Mouse (Mus musculus): ENCODE measurements around the gene Ppp3r1.

Gene Ppp3r1

DNA sequence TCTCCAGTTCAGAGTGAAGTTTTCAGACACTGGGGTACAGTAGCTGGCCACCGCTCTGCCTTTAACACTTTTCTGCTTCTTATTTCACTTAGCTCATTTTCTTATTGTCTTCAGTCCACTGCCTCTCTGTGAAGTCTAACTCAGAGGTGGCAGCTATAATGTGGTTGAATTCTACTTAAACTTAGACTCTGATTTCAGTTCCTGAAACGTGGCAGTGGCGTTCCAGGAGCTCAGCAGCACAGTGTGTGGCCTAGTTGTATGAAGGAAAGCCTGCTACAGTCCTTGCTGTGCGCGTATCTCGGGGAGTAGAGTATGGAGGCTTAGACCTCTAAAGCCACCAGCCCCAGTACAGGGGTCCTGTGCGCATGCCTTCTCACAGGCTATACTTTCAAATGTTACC, 7.6 kb downstream of the Ppp3r1 start:
- H3K4me1 ChIP-seq (replicated peaks; ENCODE audit: low read depth, low read length): peaks cover 79% of the 10 kb centered on the region
- H3K9me3 ChIP-seq (ENCODE audit: low read length): no peaks in the 10 kb centered on the region
- H3K4me3 ChIP-seq (replicated peaks; ENCODE audit: low read length): no peak overlapping the region
- H3K27me3 ChIP-seq (ENCODE audit: insufficient read depth, low read length): no peaks in the 10 kb centered on the region
- TF ChIP-seq CTCF (conservative IDR thresholded peaks at IDR 0.05; ENCODE audit: low read length): no peak
- TF ChIP-seq POU5F1 (IDR thresholded peaks at IDR 0.05; ENCODE audit: borderline replicate concordance, low read length): no peak
- no peak for TF ChIP-seq NANOG (IDR thresholded peaks at IDR 0.05; ENCODE audit: borderline replicate concordance, low read length)
- peaks cover 2% of the 10 kb centered on the region; the same call in 1 of the 2 replicates for H3K36me3 ChIP-seq (ENCODE audit: insufficient read depth, low read length)

DNA sequence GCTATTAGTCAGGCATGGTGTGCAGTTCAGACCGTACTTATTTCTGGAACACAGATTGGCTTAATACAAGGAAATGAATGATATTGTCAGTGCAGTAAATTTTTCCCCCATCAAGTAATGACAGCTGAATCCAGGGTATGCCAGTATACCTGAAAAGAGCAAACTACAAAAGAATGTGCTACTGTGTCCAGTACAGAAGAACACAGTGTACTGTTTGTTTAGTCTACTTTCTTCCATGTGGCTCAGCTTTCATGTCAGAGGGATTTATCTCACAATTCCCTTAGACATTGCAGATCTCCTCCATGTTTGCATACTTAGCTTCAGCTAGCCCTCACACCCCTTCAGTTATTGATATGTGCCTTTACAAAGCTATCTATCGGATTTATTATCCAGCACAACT, 10.2 kb downstream of the Ppp3r1 start:
- Histone ChIP-seq H3K9me3 (ENCODE audit: low read length) (no peaks in the 10 kb centered on the region), H3K4me1 (replicated peaks; ENCODE audit: low read depth, low read length) (peaks cover 67% of the 10 kb centered on the region), H3K36me3 (ENCODE audit: insufficient read depth, low read length) (peaks cover 3% of the 10 kb centered on the region; the same call in 1 of the 2 replicates), H3K27me3 (ENCODE audit: insufficient read depth, low read length) (no peaks in the 10 kb centered on the region), H3K4me3 (replicated peaks; ENCODE audit: low read length) (no peak overlapping the region)
- no peak for TF ChIP-seq POU5F1 (IDR thresholded peaks at IDR 0.05; ENCODE audit: borderline replicate concordance, low read length)
- no peak for TF ChIP-seq NANOG (IDR thresholded peaks at IDR 0.05; ENCODE audit: borderline replicate concordance, low read length)
- TF ChIP-seq CTCF (conservative IDR thresholded peaks at IDR 0.05; ENCODE audit: low read length): no peak

DNA sequence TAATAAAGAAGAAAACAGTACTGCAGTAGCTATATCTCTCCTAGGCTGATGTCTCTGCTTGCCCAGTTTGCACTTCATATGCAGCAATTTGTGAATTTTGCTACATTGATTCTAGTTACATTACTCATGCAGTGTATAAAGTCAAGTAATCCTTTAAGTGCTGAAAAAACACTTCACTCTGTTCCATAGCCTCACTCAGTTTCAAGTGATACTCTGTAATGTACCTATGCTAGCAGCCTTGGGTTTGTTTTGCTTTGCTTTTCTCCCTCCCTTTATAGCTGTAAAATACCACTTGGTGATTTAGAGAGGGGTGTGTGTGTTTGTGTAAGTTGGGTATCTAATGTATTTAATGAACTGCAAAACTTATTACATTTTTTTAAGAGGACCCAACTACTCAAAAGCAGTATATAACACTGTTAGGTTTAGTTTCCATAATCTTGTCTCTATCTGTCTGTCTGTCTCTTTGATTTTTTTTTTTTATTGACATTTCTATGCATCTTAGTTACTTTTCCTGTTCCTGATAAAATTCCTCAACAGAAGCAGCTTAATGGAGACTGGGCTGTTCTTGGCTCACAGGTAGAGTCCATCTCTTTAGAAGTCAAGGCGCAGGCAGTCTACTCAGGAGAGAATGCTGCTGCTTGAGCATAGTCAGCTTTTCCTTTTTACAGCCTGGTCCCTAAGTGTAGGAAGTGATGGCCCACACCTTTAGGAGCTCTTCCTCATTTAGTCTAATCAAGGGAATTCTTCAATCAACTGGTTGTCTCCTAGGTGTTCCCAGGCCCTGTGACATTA, 12.1 kb downstream of the Ppp3r1 start:
- Histone ChIP-seq H3K4me1 (replicated peaks; ENCODE audit: low read depth, low read length) (peaks cover 49% of the 10 kb centered on the region), H3K9me3 (ENCODE audit: low read length) (no peaks in the 10 kb centered on the region), H3K36me3 (ENCODE audit: insufficient read depth, low read length) (peaks cover 3% of the 10 kb centered on the region; the same call in 1 of the 2 replicates), H3K4me3 (replicated peaks; ENCODE audit: low read length) (no peak overlapping the region), H3K27me3 (ENCODE audit: insufficient read depth, low read length) (no peaks in the 10 kb centered on the region)
- TF ChIP-seq POU5F1 (IDR thresholded peaks at IDR 0.05; ENCODE audit: borderline replicate concordance, low read length) (no peak), NANOG (IDR thresholded peaks at IDR 0.05; ENCODE audit: borderline replicate concordance, low read length) (no peak)

- peaks cover 3% of the 10 kb centered on the region; the same call in 1 of the 2 replicates for H3K36me3 ChIP-seq (ENCODE audit: insufficient read depth, low read length)
- no peaks in the 10 kb centered on the region for H3K27me3 ChIP-seq (ENCODE audit: insufficient read depth, low read length)
- H3K4me1 ChIP-seq (replicated peaks; ENCODE audit: low read depth, low read length): peaks cover 37% of the 10 kb centered on the region
- TF ChIP-seq CTCF (conservative IDR thresholded peaks at IDR 0.05; ENCODE audit: low read length) (no peak), POU5F1 (IDR thresholded peaks at IDR 0.05; ENCODE audit: borderline replicate concordance, low read length) (no peak), NANOG (IDR thresholded peaks at IDR 0.05; ENCODE audit: borderline replicate concordance, low read length) (no peak)
- H3K4me3 ChIP-seq (replicated peaks; ENCODE audit: low read length): no peak overlapping the region
- no peaks in the 10 kb centered on the region for H3K9me3 ChIP-seq (ENCODE audit: low read length)
These were observed 13.2 kb downstream of the Ppp3r1 start for GRCm38 (mm10) chr11:17172300-17172699.

DNA sequence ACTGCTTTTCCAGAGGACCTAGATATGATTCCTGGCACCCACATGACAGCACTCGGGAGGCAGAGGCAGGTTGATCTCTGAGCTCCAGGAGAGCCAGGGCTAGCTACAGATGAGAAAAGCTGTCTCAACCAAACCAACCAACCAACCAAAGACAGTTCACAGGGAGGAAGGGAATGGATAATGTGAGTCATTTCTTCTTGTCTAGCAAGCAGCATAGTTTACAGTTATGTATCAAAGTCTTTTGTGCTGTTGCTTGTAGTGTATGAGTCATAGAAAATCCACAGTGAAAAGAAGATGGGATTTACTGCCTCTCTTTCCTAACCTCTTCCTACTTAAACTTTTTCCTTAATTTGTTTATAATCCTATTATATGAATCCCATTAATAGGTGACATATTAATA, 17.6 kb downstream of the Ppp3r1 start:
- Histone ChIP-seq H3K4me3 (replicated peaks; ENCODE audit: low read length) (no peak overlapping the region), H3K4me1 (replicated peaks; ENCODE audit: low read depth, low read length) (peaks cover 11% of the 10 kb centered on the region), H3K36me3 (ENCODE audit: insufficient read depth, low read length) (peaks cover under 1% of the 10 kb centered on the region; the same call in 1 of the 2 replicates), H3K9me3 (ENCODE audit: low read length) (no peaks in the 10 kb centered on the region), H3K27me3 (ENCODE audit: insufficient read depth, low read length) (no peaks in the 10 kb centered on the region)
- no peak for TF ChIP-seq CTCF (conservative IDR thresholded peaks at IDR 0.05; ENCODE audit: low read length)
- TF ChIP-seq NANOG (IDR thresholded peaks at IDR 0.05; ENCODE audit: borderline replicate concordance, low read length): no peak
- no peak for TF ChIP-seq POU5F1 (IDR thresholded peaks at IDR 0.05; ENCODE audit: borderline replicate concordance, low read length)

DNA sequence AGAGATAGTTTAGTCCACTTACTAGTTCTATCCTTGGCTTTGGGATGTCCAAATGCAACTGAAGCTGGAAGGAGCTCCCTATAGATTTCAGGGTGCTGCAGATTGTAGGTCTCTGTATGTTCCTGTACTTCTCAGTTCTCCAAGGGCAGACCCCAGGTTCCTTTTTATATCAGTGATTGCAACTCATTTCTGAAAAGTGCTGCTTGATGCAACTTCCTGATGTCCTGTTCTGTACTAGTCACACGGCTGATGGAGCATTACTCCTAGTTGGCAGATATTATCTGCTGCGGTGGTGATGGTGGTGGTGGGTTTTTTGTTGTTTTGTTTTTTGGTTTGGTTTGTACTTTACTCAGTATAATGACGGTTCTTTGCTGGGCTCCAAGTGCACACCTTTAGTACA, 21.7 kb downstream of the Ppp3r1 start:
- TF ChIP-seq NANOG (IDR thresholded peaks at IDR 0.05; ENCODE audit: borderline replicate concordance, low read length) (no peak), CTCF (conservative IDR thresholded peaks at IDR 0.05; ENCODE audit: low read length) (no peak), POU5F1 (IDR thresholded peaks at IDR 0.05; ENCODE audit: borderline replicate concordance, low read length) (no peak)
- H3K4me3 ChIP-seq (replicated peaks; ENCODE audit: low read length): no peak overlapping the region
- no peaks in the 10 kb centered on the region for H3K9me3 ChIP-seq (ENCODE audit: low read length)
- peaks cover 25% of the 10 kb centered on the region for H3K4me1 ChIP-seq (replicated peaks; ENCODE audit: low read depth, low read length)
- H3K27me3 ChIP-seq (ENCODE audit: insufficient read depth, low read length): no peaks in the 10 kb centered on the region
- H3K36me3 ChIP-seq (ENCODE audit: insufficient read depth, low read length): peaks cover 9% of the 10 kb centered on the region; the same call in 1 of the 2 replicates

DNA sequence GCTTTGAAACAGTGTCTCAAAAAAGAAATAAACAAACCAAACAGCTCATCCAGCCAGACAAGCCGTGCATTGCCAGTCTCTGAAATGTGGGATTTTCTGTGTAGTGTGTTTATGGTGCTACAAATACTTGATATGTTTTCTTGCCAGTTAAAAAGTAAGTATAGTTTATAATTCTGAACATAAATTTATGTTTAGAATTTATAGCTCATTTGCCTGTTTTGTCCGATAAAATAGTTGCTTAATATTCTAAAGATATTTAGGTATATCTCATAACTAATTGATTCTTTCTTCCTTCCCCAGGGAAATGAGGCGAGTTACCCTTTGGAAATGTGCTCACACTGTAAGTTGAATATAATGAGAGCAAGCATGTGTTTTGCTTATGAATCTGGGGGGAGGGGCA, 22.7 kb downstream of the Ppp3r1 start, which contains the start of gene Wdr92:
Wdr92 (plus strand) TSS at position 301 of the 400 bp plus-strand sequence.
- no peak within 1 kb of the TSS for H3K4me3 ChIP-seq (replicated peaks; ENCODE audit: low read length)
- peaks cover 35% of the 10 kb centered on the region for H3K4me1 ChIP-seq (replicated peaks; ENCODE audit: low read depth, low read length)
- TF ChIP-seq CTCF (conservative IDR thresholded peaks at IDR 0.05; ENCODE audit: low read length) (no peak), POU5F1 (IDR thresholded peaks at IDR 0.05; ENCODE audit: borderline replicate concordance, low read length) (no peak), NANOG (IDR thresholded peaks at IDR 0.05; ENCODE audit: borderline replicate concordance, low read length) (no peak)
- no peaks in the 10 kb centered on the region for H3K27me3 ChIP-seq (ENCODE audit: insufficient read depth, low read length)
- H3K36me3 ChIP-seq (ENCODE audit: insufficient read depth, low read length): peaks cover 9% of the 10 kb centered on the region; the same call in 1 of the 2 replicates
- H3K9me3 ChIP-seq (ENCODE audit: low read length): no peaks in the 10 kb centered on the region

DNA sequence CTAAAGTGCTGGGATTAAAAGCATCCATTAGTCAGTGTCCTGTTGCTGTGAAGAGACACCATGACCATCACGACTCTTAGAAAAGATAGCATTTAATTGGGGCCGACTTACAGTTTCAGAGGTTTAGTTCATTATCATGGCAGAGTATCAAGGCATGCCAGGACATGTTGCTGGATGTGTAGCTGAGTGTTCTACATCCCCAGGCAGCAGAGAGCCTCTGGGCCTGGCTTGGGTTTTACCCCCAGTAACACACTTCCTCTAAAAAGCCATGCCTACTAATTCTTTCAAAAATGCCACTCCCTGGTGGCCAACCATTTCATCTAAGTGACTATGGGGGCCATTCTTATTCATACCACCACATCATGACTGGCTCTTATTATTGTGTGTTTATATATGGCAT, 24.1 kb downstream of the Ppp3r1 start:
- H3K4me1 ChIP-seq (replicated peaks; ENCODE audit: low read depth, low read length): peaks cover 46% of the 10 kb centered on the region
- TF ChIP-seq CTCF (conservative IDR thresholded peaks at IDR 0.05; ENCODE audit: low read length) (no peak), NANOG (IDR thresholded peaks at IDR 0.05; ENCODE audit: borderline replicate concordance, low read length) (no peak), POU5F1 (IDR thresholded peaks at IDR 0.05; ENCODE audit: borderline replicate concordance, low read length) (no peak)
- H3K27me3 ChIP-seq (ENCODE audit: insufficient read depth, low read length): no peaks in the 10 kb centered on the region
- peaks cover 14% of the 10 kb centered on the region; the same call in 1 of the 2 replicates for H3K36me3 ChIP-seq (ENCODE audit: insufficient read depth, low read length)
- no peak overlapping the region for H3K4me3 ChIP-seq (replicated peaks; ENCODE audit: low read length)
- no peaks in the 10 kb centered on the region for H3K9me3 ChIP-seq (ENCODE audit: low read length)
